Mouse (Mus musculus) forelimb bud, embryonic 11.5 days (tissue): Measurements from ENCODE around the gene Polg2.
"Not testable (repeated sequence)": the region's sequence is repeated elsewhere in the genome, so short reads cannot be mapped to it uniquely, and the experiment has no call there.

Experiments used
- DNase-seq: peaks from one replicate; pipeline ENCODE4 v3.0.0-alpha.2; 2012; ENCODE audit warnings: low read depth, low spot score

Gene Polg2

DNA sequence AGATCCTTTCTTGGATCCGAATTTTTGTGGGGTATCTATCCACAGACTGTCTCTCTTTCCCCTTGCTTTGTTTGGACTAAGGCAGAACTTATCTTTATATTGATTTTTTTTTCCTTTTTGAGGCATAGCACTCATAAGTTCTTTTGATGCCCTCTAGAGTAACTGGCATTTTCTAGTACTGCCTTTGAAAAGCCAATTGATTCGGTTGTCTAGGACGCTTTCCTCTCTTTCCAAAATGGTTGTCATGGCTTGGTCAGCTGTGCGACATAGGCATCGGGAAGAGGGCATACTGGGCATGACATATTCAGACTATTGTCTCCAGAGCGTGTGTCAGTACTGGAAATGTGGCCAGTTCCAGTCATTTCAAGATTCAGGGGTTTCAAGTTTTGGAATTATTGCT is 10.3 kb upstream of the Polg2 start:
- no peak for DNase-seq

DNA sequence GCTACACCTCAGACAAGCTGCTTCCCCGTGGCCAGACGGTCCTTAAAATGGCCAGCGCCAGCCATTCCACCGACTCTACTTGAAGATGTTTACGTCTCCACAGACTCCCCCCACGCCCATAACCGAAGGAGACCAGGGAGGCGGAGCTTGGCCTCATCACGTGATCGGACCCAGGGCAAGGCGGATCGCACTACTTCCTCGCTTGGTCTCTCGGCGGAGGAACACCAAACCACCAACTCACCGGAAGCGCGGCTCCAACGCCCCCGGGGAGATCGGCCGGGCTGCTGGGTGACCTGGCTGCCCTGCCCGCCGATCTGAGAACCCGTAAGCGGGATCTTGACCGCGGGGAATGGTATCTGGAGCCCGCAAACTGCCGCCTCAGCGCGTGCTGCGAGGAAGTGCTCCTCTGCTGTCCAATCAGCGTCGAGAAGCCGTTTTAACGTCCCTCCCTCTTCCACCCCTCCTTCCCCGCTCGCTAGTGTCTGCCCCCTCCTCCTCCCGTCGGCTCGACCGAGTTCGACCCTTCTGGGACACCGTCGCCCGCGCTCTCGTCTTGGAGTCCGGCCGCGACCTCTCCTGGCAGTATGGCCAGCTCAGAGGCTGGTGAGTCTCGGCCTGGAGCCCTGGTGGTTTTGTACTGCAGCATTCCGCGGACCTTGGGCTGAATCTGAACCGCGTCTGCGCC is 9.6 kb upstream of the Polg2 start, which contains the start of the genes Ddx5 and Cep95:
Gene Ddx5, minus strand, starts transcription at position 411 of the 685 bp plus-strand sequence.
Gene Cep95, plus strand, starts transcription at position 478 of the 685 bp plus-strand sequence.
- DNase-seq, result peak; percentile 97

DNA sequence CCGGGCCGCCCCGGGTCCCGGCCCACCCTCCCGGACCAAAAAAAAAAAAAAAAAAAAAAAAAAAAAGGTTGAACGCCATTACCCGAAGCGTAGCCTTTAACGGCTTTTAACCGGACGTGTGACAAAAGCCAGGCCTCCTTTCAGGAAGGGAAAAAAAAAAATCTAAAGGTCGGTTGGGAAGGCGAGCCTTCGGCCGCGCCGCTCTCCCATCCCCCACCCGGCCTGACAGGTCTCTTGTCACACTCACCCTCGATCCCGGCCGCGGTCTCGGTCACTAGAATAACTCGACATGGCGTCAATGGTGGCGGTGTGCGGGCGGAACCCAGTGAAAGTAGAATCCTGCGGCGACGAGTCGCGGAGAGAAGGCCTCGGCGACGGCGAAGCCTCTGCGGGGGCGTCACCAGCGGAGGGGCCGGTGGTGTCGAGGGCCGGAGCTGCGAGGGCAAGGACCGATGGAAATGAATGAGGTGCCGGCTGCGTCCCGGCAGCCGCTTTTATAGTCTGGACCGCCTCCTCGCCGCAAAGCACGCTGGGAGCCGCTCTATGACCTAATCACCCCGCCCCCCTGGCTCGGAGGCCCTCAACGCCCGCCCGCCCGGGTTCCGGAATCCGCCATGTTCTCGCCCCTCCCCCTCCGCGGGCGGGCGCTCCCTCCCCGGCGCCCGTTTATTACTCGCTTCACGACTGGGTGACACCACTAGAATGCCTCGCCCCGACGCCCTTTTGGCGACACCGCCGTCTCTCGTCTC is 8.9 kb upstream of the Polg2 start:
- DNase-seq, result peak; percentile 96

DNA sequence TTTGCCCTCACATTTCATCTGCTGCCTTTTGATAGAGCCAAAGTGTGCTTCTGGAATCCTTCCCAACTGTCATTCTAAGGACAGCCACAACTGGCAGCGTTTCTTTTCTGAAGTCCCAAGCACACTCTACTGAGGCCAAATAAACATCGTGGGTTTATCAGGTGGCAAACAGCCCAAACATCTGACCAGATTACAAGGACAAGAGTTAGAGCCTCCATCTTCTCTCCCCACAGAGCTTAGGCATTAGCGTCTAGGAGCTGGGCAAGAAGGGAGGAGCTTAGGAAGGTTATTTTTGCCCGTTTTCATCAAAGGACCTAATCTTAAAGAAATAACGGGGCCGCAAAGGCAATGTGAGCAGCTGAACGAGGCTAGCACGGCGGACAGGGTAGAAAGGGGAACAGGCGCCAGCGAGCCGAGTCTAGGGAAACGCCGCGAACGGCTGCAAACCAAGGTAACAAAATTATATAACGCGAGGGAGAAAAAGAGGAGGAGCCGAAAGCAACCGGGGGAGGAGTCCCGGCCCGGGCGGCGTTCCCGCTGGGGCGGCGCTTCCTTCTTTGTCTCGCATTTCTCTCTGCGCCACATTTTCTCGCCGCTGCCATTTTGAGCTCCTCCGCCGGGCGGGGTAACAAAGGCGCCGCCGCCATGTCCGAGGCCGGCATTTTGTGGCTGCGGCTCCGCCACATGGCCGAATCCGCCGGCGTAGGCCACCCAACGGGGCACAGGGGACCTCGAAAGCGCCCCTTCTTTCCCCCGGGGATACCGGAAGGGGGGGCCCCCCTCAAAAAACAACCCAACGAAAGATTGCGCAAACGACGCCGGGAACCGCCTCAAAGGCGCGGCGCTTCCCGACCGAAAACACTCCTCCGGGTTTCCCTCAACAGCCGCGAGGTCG is 8.0 kb upstream of the Polg2 start:
- peak; percentile 81 for DNase-seq

DNA sequence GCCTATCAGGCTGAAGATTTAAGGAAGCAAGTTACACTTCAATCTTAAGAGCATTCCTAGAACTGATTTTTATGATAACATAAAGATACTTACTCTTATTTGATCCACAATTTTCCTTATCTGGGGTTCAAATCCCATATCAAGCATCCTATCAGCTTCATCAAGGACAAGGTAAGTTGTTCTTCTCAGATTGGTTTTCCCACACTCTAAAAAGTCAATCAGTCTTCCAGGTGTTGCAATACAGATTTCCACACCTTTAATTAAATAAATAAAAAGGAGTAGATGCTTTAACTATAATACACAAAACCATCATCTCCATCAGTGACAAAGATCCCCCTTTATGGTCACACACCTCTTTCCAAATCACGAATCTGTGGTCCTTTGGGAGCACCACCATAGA is 5.7 kb upstream of the Polg2 start:
- no peak for DNase-seq

DNA sequence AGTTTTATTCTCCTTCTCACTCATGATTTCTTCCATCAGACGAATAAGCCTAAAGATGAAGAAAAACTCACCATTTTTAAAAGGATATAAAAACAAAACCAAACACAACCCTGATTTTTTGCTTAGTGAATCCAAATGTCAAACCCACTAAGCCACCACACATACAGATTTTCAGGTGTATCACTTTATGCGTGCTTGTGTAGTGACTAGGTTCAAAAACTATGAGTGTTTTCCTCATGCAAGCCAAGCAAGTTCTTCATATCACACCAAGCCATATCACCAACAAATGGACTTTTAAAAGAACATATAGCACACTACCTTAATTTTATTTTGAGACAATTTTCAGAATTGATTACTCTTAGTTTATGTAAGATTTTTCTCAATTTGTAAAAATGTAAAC is 5.1 kb upstream of the Polg2 start:
- no peak for DNase-seq

DNA sequence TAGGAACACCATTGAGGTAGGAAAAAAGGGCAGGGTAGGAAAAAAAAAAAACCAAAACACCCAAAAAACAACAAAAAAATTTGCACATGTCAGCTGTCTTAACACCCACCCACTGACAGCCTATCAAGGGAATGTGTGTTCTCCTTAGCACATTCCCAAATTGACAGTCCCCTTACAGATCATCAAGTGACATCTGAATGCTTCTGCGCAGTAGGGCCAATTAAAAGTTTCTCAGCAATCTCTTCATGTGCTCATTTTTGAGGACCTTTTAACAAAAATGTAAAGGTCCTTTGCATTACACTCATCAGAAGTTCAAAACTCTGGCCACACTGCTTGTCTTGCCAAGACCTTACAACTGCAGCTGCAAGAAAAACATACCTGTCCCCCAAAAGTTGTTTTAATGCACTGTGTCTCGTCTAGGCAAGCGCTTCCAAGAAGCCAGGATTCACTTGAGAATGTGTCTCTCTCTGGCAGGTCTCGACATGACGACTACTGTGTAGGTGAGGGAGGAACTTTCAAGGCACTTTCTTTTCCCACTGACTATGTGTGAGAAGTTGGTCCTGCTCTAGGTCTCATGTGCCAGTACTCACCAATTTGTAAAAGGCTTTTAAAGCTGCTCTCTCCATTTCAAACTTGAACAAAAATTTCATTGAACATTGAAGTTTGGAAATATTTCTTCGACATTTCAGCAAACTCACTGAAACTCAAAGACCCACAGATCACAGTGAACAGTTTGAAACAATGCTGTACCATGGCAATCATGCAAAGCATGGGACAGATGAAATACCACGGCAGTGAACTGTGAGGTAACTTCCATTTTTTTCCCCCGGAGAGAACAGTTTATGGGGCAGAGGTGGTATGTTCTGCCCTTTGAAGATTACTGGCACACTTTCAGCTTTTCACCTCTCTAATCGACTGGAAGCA is 3.8 kb upstream of the Polg2 start:
- DNase-seq, result no peak

DNA sequence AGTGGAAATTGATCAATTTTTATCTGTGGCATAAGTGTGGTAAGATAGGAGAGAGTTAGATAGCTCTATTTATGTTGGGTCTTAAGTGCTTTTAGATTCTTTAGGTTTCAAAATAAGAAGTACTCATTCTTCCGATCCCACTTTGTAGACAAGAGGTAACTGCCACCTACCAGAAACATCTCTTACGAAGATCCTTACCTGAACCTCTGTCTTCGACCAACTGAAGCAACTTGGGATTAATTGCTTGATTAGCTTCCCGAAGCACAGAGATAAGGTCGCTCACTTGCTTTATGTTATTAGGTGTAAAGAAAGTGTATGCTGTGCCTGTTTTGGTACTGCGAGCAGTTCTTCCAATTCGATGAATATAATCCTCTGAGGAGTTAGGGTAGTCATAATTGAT is 2.9 kb upstream of the Polg2 start:
- not testable (repeated sequence) for DNase-seq

DNA sequence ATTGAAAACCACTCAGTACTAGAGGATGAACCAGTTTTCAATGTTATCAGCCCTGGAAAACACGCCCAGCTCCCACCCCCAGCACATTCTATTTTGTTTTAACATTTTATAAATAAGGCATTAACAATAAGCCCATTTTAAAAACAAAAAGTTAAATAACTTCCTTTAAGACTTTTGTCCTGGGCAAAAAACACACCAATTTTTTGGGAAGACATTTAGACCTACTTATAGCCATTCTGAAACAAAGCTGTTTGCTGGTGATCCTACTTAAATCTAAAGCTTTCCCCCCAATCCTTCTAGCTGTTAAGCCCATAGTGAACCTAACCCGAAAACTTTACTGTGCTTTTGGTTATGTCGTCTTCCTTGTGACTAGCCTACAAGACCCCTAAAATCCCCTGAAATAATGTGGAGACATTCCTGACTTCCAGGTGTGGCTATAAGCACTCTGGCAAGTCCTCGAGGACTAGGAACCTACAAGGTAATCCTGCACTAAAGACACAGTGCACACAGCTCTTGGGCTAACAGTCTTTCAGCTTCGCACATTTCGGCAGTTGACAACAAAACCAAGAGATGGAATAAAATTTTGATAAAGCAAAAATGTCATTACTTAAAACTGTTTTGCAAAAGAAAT is 1.4 kb upstream of the Polg2 start:
- no peak for DNase-seq

DNA sequence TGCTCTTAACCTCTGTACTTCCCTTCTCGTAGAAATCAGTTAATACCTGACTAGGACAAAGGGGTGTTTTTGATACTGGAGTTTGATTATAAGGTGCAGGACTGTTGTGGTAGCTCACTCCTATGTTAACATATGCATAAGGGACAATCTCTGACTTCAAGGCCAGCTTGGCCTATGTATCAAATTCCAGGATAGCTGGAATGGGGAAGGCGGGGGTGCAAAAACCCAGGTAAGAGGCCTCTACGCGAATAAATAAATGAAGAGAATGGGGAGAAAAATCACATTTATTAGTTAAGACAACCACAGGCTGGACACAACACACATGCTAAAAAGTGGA is 720 bp upstream of the Polg2 start:
- DNase-seq, result no peak

DNA sequence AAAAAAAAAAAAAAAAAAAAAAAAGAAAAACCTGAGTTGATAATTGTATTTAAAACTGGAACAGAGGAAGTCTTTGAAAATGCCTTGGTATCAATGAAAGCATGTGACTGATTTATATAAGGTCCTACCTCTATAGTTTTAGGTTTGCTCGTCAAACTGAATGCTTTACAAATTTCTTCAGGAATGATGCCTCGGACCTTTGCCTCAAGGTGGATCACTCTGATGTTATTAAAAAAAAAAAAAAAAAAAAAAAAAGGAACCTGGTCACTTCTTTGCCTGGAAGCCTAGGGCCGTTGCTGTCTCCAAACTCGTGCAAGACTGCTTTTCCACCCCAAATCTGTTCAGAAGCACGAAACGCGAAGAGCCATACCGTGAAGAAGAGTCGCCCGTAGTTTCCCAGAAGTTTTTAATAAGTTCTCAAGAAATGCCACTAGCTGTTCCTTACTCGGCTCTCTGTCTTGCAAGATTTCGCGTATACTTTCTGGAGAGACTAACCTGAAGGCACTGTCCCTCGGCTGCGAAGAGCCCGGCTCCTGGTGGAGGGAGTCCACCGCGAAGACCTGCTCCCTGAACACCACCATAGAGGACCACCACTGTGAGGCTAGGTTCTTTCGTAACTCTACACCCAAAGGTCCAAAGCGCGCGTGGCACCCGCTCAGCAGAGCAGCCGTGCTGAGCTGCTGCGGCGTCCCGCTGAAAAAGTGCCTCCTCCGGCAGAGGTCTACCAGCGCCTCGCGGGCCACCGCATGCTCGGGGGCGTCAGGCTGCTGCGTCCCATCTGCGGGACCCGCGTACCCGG is 549 bp downstream of the Polg2 start:
- DNase-seq, result no peak

DNA sequence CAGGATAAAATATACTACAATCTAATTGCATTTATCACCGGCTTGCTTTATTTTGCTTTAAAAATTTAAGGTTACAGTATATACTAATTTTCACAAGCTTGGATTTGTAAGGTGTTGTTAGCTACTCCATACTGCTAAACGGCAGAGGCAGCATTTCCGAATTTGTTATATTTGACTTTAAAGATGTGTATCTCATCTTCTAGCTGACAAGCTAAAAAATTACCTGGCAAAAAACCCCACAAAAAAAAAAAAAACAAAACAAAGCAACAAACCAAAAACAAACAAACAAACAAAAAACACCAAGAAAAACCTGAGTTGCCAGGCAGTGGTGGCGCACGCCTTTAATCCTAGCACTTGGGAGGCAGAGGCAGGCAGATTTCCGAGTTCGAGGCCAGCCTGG is 1.2 kb downstream of the Polg2 start:
- no peak for DNase-seq

DNA sequence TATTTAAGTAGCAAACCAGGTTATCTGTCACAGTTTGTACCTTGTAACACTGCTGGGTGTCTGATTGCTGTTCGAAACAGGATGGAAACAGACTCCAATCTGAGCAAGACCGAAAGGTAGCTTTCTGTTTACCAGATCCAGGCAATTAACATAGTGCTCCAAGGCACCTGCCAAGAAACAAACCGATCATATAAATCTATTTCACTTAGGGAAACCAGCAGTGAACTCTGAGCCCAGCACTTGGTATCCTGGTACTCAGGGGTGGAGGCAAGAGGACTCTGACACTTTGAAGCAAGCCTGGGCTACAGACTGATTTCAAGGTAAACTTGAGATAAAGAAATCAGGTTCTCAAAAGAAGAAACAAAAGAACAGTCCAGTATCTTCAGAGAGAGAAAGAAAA is 1.9 kb downstream of the Polg2 start:
- no peak for DNase-seq

DNA sequence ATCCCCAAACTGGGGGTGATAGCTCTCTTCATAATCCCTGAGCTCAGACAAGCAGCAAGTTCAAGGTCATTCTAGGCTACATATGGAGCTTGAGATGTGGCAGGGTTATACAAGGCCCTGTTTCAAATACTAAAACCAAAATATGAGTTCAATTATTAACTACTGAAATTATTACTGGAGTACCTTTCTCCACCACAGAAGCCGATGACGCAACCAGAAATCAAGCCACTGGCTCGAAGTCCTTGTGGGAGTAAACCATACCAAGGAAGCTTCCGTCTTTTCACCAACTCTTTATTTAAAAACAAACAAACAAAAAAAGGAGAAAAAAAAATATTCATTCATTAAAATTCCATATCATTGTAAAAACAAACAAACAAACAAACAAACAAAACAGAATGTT is 2.4 kb downstream of the Polg2 start:
- no peak for DNase-seq

DNA sequence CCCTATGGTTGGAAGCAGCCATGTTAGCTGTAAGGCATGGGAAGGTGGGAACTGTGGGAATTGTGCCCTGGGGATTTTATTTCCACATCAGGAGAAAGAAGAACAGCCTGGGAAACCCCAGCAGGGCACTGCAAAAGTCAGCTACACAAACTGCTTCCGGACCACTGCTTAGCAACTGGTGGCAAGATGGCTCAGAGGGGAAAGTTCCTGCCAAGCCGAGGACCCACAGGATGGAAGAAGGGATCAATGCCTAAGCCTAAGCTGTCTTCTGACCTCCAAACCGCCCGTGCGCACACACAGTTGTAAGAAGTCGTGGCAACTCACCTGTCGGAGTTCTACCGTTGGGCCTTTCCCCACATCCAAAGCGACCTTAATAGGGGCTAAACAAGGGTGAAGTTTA is 6.3 kb downstream of the Polg2 start:
- no peak for DNase-seq

DNA sequence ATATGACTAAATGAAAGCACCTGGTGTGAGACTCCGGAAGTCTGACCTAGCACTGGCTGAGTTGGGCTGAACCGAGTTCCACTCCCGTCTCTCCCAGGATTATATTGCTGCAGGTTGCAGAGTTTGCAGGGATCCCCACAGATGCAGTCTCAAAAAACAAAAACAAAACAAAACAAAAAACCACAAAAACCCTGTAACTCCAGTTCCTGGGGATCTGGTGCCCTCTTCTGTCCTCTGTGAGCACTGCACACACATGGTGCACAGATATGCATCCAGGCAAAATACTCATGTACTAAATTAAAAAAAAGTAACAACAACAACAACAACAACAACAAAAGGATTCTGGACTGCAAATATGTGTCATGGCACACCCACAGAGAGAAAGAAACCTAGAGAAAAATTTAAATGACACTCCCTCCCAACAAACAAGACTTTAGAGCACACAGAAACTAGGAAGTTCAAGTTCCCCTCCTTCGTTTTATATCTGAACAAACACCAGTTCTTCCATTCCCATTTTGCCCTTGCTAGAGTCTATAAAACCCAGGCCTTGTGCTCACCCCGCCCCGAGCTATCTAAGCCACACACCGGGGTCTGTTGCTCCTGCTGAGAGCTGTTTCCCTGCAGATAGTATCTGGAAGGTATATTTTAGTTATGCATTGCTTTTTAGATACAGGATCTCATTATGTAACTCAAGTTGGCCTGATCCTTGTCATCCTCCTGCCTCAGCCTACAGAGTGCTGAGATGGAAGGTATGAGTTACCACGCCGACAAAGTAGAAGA is 9.0 kb downstream of the Polg2 start:
- DNase-seq, result no peak

DNA sequence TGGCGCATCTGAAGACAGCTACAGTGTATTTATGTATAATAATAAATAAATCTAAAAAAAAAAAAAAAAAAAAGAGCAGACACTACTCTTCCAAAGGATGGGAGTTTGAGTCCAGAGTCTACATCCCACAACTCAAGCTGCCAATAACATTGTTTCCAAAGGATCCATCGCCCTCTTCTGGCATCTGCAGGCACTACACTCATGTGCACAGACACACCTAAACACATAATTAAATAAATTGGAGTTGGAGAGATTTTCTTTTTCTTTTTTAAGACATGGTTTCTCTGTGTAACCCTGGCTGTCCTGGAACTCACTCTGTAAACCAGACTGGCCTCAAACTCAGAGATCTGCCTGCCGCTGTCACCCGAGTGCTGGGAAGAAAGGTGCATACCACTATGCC is 11.8 kb downstream of the Polg2 start:
- no peak for DNase-seq

DNA sequence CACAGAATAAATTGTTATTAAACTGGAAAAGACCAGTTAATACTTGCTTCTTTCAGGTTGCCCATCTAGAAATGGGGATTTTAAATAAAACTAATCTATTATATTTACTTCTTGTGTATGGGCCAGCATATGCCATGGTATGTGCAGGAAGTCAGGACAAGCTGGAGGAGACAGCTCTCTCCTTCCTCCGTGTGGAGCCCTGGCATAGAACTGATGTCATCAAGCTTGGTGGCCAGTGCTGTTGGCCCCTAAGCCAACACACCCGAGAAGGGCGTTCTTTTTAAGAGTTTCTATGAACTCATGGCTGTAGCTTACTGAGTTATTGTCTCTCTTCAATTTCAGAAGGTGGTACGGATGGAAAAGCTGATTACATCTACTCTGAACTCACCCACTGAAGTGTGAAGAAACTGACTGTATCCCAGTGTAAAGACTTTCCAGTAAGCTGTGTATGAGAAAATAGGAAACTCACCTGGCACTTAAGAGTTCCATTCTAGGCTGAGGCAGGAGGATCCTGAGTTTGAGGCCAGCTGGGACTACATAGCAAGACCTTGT is 12.7 kb downstream of the Polg2 start:
- DNase-seq, result no peak

DNA sequence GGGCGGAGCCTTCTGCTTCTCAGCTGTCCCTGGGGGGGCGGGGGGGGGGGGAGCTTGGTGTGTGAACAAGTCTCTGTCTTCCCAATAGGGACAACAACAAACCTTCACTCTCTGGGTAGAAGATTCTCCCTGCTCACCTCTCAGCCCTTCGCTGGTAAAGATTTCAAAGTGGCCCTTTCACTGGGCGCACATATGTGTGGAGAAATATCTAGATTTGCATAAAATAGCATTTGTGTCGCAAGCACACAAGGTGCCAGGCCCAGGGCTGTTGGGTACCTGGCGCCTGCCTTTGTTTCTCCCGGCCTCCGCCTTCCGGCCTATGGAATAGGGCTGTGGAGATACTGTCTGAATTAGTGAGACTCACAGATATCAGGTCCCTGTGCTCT is 16.5 kb downstream of the Polg2 start:
- no peak for DNase-seq
